Comparison of ENCODE assay signal across 23 mouse cellular contexts in the genomic region with DNA sequence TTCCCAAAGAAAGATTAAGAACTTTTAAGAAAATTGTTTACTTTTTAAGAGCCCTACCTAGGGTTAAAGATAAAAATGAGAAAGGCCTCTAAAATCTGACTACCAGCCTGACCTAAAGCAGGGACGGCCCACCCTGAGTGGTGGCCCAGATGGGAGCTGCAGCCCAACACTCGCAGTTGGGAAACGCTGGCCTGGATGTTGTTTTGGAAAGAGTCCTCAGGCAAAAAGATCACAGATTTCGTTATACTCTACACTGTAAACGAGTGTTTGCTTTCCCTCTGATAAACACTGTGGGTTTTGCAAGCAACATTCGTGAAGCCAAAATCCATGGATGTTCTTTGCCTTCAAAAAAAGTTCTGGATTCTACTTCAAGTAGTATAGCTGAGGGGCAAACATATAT.
DNase-seq lines count a peak whose midpoint lies in the region; ATAC-seq and TF ChIP-seq lines count a peak whose summit lies in the region.
"Had no signal": no experiment of that assay in that cellular context is flagged by ENCODE, and none has a peak within 500 bp of the region (broad histone marks: within the 10 kb centered on the region; RNA-seq: fewer than 3 reads in every experiment).

No protein-coding gene starts in this region.

- no peaks in the 10 kb centered on the region for H3K9me3 ChIP-seq in lung, postnatal 0 days (ENCODE audit: low read length)
- H3K9me3 ChIP-seq in embryonic facial prominence, embryonic 10.5 days, result no peaks in the 10 kb centered on the region
- H3K9me3 ChIP-seq: forebrain, embryonic 15.5 days; hindbrain, embryonic 12.5 days; limb, embryonic 15.5 days; stomach, embryonic 15.5 days had no signal

- TF ChIP-seq CTCF in lung, postnatal 0 days (IDR thresholded peaks at IDR 0.05), result no peak

- 0 out of 2 replicates have a peak, but pooled peaks cover 3% of the 10 kb centered on the region for H3K4me1 ChIP-seq in lung, postnatal 0 days (ENCODE audit: insufficient read depth, low read depth, low read length)
- peaks cover 14% of the 10 kb centered on the region for H3K4me1 ChIP-seq in embryonic facial prominence, embryonic 10.5 days
- H3K4me1 ChIP-seq: forebrain, embryonic 15.5 days; hindbrain, embryonic 12.5 days; limb, embryonic 15.5 days; stomach, embryonic 15.5 days had no signal

- TF ChIP-seq EP300 in lung, postnatal 0 days (IDR thresholded peaks at IDR 0.05), result peak; percentile 76

- H3K36me3 ChIP-seq in lung, postnatal 0 days (ENCODE audit: insufficient read depth, low read length), result no peaks in the 10 kb centered on the region
- H3K36me3 ChIP-seq in embryonic facial prominence, embryonic 10.5 days (replicated peaks), result no peaks in the 10 kb centered on the region
- H3K36me3 ChIP-seq: forebrain, embryonic 15.5 days; hindbrain, embryonic 12.5 days; limb, embryonic 15.5 days; stomach, embryonic 15.5 days had no signal

- peak overlapping the region; percentile 60 for H3K27ac ChIP-seq in lung, postnatal 0 days (ENCODE audit: low read length)
- H3K27ac ChIP-seq in embryonic facial prominence, embryonic 10.5 days (replicated peaks), result no peak overlapping the region
- H3K27ac ChIP-seq: forebrain, embryonic 15.5 days; hindbrain, embryonic 12.5 days; left cerebral cortex, adult 2 months; limb, embryonic 15.5 days; macrophage; stomach, embryonic 15.5 days had no signal

- H3K9ac ChIP-seq in lung, postnatal 0 days (replicated peaks; ENCODE audit: low read depth), result no peak overlapping the region
- H3K9ac ChIP-seq: forebrain, embryonic 15.5 days; hindbrain, embryonic 12.5 days; limb, embryonic 15.5 days; stomach, embryonic 15.5 days had no signal

- H3K4me2 ChIP-seq in lung, postnatal 0 days (replicated peaks; ENCODE audit: low read depth, low read length), result no peak overlapping the region
- H3K4me2 ChIP-seq: forebrain, embryonic 15.5 days; heart, embryonic 11.5 days; hindbrain, embryonic 12.5 days; limb, embryonic 15.5 days; stomach, embryonic 15.5 days had no signal

- no peak overlapping the region for H3K4me3 ChIP-seq in lung, postnatal 0 days (ENCODE audit: low read depth, low read length)
- H3K4me3 ChIP-seq in embryonic facial prominence, embryonic 10.5 days, result no peak overlapping the region
- H3K4me3 ChIP-seq: forebrain, embryonic 15.5 days; hindbrain, embryonic 12.5 days; left cerebral cortex, adult 2 months; limb, embryonic 15.5 days; stomach, embryonic 15.5 days had no signal

- ATAC-seq in lung, postnatal 0 days, result peak; percentile 95
- ATAC-seq: forebrain, embryonic 15.5 days had no signal

- 45% methylated on average over 6 of the region's 6 CpGs for WGBS in lung, postnatal 0 days
- WGBS in embryonic facial prominence, embryonic 10.5 days, result 85% methylated on average over 6 of the region's 6 CpGs

- H3K27me3 ChIP-seq in lung, postnatal 0 days (replicated peaks; ENCODE audit: insufficient read depth, low read length), result no peaks in the 10 kb centered on the region
- no peaks in the 10 kb centered on the region for H3K27me3 ChIP-seq in embryonic facial prominence, embryonic 10.5 days (replicated peaks; ENCODE audit: low read depth, poor library complexity, severe bottlenecking)
- H3K27me3 ChIP-seq: forebrain, embryonic 15.5 days; hindbrain, embryonic 12.5 days; limb, embryonic 15.5 days; stomach, embryonic 15.5 days had no signal

- intact Hi-C loops in heart, postnatal 14 days (cut with DNase I), result no loop called here
- intact Hi-C loops in left cerebral cortex, postnatal 10 days (cut with DNase I), result no loop called here

- peak; percentile 37 for DNase-seq in adrenal gland, postnatal 10 days
- DNase-seq in adrenal gland, adult 8-10 months, result no peak
- DNase-seq in heart, postnatal 14 days, result peak; percentile 19 to 24
- DNase-seq in heart, postnatal 4 days, result no peak
- DNase-seq in lung, adult 18-20 months, result peak; percentile 41 to 57
- DNase-seq in lung, postnatal 0 days (ENCODE audit: low spot score), result peak; percentile 86
- no peak for DNase-seq in left cerebral cortex, postnatal 10 days (ENCODE audit: extremely low spot score in 1 of 2, low spot score in 2 of 2)
- DNase-seq in embryonic facial prominence, embryonic 10.5 days (ENCODE audit: low spot score), result no peak
- DNase-seq: cerebellum, adult 8-10 months; gastrocnemius, postnatal 36 days; heart, postnatal 10 days; layer of hippocampus, adult 9-11 months; left cerebral cortex, postnatal 4 days; right cerebral cortex, adult 18-20 months; right cerebral cortex, postnatal 4 days; thymus, postnatal 25 days had no signal

Comparison
In these comparisons a context has a peak if more than half of its experiments do, and no peak if none do; other contexts are left out.
1. DNase-seq: peak in adrenal gland, postnatal 10 days (single experiment), heart, postnatal 14 days (2 of 2), lung, adult 18-20 months (2 of 2) and lung, postnatal 0 days (single experiment); none in adrenal gland, adult 8-10 months (single experiment), heart, postnatal 4 days (single experiment), left cerebral cortex, postnatal 10 days (0 of 2) and embryonic facial prominence, embryonic 10.5 days (single experiment).